Mouse (Mus musculus): ENCODE measurements around the gene Myl3.
A peak's percentile ranks its signal among the peaks of the same experiment; 100 is the strongest.

The Myl3 gene

DNA sequence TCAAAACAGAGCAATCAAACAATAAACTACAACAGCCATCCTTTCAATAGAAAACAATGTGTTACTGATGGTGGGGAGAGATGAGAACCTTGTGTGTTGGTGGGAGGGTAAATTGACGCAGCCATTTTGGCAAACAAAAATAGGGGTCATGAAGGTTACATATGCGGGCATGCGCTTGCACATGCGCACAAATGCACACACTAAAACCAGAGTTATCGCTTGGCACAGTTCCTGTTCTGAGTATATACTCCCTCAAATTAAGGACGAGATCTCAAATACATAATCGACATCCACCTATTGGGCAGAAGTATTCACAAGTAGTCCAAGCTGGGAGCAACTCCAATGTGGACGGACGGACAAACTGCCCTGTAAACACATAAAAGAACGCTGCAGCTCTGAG is 30.7 kb downstream of the Myl3 start:
- no peak for DNase-seq

DNA sequence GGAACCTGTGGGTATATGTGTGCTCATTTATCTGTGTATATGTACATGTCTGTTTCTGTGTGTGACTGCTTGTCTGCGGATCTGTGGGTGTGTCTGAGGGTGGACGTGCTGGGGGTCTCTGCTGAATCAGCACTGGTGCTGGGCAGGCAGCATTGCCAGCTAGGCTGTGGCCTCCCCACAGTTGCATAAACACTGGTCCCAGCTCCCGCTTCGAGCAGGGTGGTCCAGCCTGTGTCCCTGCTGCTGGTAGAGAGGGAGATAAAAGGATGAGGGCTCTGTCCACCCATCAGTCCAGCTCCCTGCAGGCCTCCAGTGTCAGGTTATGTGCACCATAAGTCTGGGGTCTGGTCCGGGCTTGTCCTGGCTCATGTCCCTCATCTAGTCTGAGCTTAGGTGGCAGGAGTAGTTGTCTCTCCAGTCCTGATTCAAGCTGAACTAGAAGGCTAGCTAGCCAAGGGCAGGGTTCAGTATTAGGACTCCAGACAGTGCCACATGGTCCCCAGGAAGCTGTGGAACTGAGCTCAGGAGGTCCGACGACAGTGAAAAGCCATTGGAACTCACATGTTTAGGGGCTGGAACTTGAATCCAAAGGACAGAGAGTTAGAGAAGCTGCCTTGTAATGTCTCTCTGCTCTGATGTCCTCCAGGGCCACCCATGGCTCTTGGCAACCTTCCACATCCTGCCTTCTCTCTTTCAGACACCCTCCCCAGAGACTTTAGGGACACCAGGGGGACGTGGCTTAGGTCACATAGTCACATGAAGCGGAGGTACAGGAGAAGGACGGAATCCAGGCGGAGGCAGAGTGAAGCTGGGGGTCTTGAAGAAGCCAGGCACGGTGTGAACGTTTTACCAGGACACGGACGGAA is 33.0 kb downstream of the Myl3 start:
- no peak for DNase-seq

DNA sequence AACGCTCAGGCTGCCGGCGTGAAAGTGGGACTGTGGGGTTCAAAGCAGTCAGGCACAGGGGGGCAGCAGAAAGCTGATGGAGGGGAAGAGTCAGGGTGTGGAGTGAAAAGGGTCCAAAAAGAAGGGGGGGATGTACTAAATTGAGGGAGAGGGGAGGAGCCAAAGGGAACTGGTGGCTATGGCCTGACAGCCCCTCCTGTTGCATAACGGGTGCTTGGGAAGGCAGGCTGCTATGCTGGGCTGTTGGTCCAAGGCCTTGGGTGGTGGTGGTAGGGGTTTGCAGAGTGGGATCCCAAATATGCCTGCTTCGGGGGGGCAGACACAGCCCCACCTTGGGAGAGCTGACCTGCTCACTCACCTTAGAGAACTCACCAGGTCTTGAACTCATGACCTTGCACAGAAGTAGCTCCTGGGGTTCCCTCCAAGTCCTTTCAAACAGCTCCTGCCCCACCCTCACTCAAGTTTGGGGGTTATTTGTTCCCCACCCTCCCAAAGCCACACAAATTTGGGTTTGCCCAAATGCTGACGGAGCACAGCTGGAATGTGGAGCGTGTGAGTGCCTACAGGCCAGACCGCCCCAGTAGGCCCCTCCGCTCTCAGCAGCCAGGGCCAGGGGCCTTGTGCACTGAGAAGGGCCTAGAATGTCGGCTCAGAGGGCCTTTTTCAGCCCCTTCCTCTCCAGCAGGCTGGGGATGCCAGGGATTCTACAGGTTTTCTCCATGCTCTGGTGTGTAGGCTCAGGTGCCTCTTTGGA is 33.8 kb downstream of the Myl3 start:
- no peak for DNase-seq

DNA sequence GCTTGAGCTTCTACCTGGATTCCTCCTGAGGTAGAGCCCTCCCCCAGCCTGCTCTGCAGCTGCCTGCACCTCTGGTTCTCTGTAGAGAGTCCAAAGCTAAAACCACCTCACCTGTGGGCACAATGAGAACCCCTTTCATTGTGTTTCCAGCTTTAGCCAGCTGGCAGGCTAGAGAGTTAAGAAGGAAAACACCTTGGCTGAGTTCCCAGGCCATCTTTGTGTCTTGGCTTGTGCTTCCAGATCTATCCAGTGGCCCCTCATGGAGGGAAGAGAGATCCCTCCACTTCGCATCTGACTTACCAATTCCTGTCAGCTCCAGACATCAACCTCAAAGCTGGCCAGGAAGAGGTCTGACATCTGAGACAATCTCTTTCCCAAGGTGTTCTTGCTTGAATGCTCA is 36.4 kb downstream of the Myl3 start:
- DNase-seq = no peak

DNA sequence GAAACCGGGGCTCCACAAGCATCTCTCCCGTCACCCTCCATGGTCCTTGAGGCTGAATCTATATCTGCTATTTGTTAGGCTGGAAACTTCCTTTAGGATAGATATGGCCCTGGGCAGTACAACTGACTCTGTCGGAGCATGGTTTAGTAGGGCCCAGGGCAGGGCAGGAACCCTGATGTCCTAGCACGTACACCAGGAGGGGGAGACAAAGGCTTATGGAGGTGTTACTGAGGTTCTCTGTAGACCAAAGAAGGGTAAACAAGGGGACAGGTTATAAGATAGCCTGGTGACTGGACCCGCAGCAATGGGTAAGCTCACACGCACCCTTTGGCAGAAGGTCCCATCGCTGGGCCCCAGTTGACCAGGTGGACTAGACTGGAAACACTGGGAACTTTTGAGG is 36.9 kb downstream of the Myl3 start:
- no peak for DNase-seq

DNA sequence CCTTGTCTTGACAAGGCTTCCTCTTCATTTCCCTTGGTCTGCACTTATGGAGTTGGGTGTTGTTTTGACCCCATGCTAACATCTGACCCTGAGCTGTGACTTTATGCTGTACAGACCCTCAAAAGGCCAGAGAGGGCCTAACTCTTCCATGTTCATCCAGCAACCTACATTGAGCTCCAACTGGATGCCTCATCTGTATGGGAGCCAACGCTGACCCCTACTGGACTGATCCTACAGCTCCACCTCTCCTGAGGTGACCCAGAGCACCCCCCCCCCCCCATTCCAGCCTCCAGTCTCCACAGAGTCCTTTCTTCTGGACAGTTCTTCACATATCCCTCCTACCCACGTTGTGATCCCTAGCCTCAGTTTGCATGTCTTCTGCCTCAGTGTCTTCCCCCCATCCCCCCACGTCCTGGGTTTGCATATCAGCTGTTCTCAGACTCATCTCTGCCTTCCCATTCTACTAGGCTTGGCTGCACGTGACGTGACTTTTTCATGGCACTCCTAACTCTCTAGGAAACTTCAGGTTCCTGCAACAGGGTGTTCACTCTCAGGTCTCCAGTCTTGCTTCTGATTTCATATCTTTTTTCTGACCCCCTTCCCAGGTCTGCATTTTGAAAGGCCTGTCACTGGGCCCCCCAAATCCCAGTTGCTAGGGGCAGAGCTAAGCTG is 37.7 kb downstream of the Myl3 start:
- DNase-seq = no peak

DNA sequence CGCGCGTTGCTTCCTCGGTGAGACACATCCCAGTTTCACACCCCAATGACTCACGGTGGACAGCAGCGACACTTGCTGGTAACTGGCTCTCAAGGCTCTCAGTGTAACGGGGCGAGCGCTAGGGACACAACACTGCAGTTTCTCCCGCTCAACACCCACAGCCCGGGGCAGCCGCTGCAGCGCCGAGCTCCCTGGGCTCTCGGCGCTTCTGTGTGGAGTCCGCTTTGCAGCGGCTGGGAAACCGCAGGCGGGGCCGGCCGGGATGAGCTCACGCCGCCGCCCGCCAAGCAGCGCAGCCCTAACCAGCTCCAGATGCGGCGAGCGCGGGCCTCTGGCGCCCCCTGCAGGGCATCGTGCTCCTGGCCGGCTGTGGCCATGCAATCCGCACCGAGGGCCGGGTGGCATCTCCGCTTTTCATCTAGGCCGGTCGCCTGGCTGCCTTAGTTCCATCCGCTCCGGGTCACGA is 39.6 kb downstream of the Myl3 start:
- DNase-seq = peak; percentile 94

DNA sequence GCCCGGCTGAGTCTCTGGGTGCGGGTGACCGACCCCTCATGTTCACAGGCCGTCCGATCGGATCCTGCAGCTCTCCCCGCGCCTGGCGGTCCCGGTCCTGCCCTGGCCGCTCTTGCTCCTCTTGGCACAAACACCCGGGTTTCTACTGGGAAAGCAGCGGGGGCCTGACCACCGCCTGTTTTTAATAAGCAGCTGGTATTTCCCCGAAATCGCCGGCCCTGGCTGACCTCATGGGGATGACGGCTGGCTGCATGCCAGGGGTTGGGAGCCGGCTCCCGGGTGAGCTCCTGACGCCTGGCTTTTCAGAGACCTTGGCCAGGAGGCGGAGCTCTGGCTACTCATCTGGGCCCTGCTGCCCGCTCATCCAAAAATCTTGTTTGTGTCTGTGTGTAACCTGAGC is 40.1 kb downstream of the Myl3 start:
- DNase-seq = peak; percentile 76

DNA sequence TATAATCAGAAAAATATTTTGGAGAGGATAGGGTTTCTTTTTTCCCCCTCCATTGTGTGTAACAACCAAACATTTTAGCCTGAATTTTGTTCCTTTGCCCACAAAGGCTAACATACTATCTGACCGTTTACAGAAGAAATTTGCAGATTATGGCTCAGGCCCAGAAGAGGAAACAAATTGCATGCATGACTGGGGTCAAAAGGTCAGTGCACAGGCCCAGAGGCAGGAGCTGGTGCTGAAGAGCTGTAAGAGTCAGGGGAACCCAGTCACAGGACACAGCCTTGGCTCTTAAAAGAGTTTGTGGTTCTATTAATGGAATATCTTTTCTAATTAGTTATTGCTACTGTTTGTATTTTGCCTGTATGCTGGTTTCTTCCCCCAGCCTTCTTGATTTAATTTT is 42.0 kb downstream of the Myl3 start:
- no peak for DNase-seq

DNA sequence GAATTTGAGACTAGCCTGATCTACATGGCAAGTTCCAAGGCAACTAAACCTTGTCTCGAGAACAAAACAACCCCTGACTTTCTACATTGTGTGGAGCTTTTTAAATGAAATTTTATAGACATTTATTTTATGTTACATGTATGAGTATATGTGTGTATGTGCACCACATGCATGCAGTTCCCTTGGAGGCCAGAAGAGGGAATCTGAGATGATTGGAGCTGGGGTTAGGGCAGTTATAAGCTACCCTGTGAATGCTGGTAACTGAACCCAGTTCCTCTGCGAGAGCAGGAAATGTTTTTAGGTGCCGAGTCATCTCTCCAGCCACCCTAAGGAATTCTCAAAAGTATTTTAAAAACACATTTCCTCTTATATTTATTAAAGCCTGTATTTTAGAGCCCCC is 46.5 kb downstream of the Myl3 start:
- DNase-seq = no peak

DNA sequence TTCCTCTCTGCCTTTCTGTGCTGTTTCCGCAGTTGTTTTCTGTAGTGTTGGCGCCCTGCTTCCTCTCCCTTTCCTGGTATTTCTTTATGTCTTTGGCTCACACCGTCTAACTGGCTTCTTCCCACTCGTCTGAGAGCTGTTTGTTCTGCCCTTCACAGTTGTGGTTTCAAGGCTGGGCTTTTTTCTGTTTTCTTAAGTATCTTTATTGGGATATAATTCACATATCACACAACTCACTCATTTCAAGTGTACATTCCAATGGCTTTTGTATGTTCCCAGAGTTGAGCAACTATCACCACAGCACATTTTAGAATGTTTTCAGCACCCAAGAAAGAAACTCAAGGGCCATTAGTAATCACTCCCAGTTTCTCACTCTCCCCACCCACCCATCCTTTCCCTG is 48.8 kb downstream of the Myl3 start:
- DNase-seq = no peak

DNA sequence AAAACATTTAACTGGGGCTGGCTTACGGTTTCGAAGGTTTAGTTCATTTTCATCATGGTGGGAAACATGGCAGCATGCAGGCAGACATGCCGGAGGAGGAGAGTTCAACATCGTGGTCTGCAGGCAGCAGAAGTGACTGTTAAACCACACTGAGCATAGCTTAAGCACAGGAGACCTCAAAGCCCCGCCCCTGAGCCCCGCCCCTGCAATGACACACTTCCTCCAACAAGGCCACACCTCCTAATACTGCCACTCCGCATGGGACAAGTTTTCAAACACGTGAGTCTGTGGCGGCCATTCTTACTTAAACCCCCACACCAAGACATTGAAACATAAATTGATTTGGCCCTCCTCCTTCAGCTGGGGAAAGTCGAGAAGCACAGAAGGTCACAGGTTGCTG is 55.4 kb downstream of the Myl3 start:
- DNase-seq = no peak

DNA sequence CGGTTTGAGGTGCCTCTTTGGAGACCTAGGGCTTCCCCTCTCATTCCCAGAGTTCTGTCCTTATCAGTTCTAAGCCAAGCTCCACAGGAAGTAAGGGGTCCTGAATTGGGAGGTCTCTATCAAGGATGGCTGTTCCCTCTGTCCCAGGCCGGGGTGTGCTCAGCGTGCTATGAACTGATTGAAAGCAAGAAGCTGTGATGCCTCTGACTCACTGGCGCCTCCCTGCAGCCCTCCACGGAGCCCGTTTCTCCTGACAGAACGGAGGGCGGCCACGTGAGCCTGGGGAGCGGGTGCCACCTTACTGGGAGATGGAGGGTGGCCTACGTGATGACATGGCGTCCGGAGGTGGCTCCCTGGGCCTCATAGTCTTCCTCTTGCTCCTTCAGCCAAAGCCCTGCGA is 56.2 kb downstream of the Myl3 start, which contains the start of gene Prss42:
Prss42 (plus strand) TSS at position 301 of the 400 bp plus-strand sequence.
- DNase-seq = no peak

DNA sequence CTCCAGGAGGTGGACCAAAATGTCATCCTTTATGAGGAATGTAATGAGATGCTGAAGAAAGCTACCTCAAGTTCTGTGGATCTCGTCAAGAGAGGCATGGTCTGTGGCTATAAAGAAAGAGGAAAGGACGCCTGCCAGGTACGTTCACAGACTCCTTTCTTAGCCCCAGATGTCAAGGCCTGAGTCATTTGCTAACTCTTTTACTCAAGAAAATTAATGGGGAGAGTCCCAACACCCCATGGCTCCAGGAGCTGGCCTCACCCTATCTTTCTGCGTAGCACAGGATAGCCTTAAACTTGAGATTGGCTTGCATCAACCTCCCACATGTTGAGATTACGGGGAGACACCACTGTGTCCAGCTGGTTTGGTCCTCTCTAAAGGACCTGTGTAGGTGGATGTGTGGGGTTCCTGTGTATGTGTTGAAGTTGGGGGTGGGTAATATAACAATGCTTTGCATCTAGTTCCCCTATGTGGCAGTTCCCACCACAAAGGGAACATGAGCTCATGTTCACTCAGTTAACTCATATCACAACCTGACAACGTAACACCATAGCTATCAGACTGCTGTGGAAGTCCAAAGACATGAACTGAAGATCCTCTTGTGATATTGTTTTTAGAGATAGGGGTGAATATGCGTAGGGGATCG is 59.3 kb downstream of the Myl3 start:
- DNase-seq = no peak

DNA sequence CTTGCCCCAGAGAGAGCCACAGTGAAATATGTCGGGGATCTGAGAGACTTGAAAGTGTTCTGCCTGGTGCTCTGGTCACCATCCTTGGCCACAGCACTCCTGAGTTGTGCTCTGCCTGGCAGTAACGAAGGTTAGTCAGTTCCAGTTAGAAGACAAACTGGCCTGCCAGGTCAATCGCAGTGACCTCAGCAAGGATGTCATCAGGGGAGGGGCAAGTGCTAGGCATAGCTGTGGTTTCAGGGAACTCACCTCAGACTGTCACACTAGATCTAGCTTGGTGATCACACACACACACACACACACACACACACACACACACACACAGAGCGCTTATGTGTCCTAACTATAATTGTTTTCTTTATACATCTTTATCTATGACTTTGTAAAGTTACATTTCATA is 61.6 kb downstream of the Myl3 start:
- DNase-seq = no peak

DNA sequence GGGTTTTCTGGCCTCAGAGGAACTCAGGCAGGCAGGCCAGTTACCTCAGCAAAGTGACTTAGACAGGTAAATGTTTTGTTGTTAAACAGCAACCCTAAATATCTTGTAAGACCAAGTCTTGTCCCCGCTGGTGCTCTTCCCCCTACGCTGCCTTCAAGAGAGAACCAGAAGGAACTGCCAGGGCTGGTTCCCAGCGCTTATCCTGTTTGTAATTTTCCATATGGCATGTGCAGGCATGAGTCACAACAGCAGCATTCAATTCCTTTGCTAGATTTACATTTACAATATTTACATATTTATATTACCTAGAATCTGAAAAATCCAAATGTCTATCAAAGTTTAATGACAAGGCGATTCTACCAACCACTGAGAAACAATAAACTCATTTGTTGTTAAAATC is 68.4 kb downstream of the Myl3 start:
- no peak for DNase-seq

DNA sequence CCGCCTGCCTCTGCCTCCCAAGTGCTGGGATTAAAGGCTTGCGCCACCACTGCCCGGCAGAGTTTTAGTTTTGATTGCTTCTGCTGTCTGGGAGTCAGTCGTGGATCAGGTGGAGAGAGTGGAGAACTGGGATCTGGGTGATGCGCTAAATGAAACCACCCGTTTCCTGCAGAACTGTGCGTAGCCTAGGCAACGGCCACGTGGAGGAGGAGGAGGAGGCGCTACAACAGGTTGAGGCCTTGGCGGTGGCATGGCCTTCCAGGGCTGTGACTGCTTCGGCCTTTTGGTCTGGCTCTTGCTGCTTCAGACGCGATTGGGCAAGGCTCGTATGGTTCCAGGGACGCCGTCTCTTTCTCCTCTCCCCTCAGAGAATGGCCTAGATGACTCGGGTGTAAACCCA is 72.1 kb downstream of the Myl3 start, which contains the start of gene Prss44:
Prss44 (plus strand) TSS at position 206 of the 400 bp plus-strand sequence.
- no peak for DNase-seq
